Mouse (Mus musculus): ENCODE data around the gene Nell1. TPM values are rescaled to one million over a fixed set of nuclear protein-coding genes. Genes with fewer than 3 reads are reported as not detected.

The Nell1 gene
- total RNA-seq, 2 experiments from 2014 or later = 0.09 to 0.38 TPM

GRCm38 (mm10) chr7:50050144-50050543, 75.5 kb downstream of the Nell1 start:
- DNase-seq = no peak

- no peak for DNase-seq
These were observed 79.0 kb downstream of the Nell1 start for GRCm38 (mm10) chr7:50053704-50054103.

GRCm38 (mm10) chr7:50094461-50094860, 119.8 kb downstream of the Nell1 start:
- no peak for DNase-seq

GRCm38 (mm10) chr7:50105612-50106321, 131.1 kb downstream of the Nell1 start:
- DNase-seq = no peak

- DNase-seq = no peak
These were observed 132.6 kb downstream of the Nell1 start for GRCm38 (mm10) chr7:50107261-50107660.

GRCm38 (mm10) chr7:50118348-50118747, 143.7 kb downstream of the Nell1 start:
- DNase-seq = no peak

GRCm38 (mm10) chr7:50137706-50138105, 163.0 kb downstream of the Nell1 start:
- DNase-seq = no peak

- no peak for DNase-seq
These were observed 174.7 kb downstream of the Nell1 start for GRCm38 (mm10) chr7:50149326-50149725.

GRCm38 (mm10) chr7:50150838-50151237, 176.2 kb downstream of the Nell1 start:
- DNase-seq = no peak

GRCm38 (mm10) chr7:50153618-50154017, 179.0 kb downstream of the Nell1 start:
- no peak for DNase-seq

- no peak for DNase-seq
These were observed 187.9 kb downstream of the Nell1 start for GRCm38 (mm10) chr7:50162602-50163001.

- DNase-seq = no peak
These were observed 194.1 kb downstream of the Nell1 start for GRCm38 (mm10) chr7:50168778-50169177.

GRCm38 (mm10) chr7:50186306-50186705, 211.6 kb downstream of the Nell1 start:
- DNase-seq = no peak

- no peak for DNase-seq
These were observed 219.3 kb downstream of the Nell1 start for GRCm38 (mm10) chr7:50193955-50194354.

- DNase-seq = no peak
These were observed 220.5 kb downstream of the Nell1 start for GRCm38 (mm10) chr7:50195080-50195611.

GRCm38 (mm10) chr7:50205268-50205667, 230.6 kb downstream of the Nell1 start:
- no peak for DNase-seq

- DNase-seq = no peak
These were observed 236.1 kb downstream of the Nell1 start for GRCm38 (mm10) chr7:50210678-50211251.

- DNase-seq = no peak
These were observed 247.2 kb downstream of the Nell1 start for GRCm38 (mm10) chr7:50221849-50222248.

GRCm38 (mm10) chr7:50226621-50227020, 252.0 kb downstream of the Nell1 start:
- DNase-seq = no peak

GRCm38 (mm10) chr7:50228273-50228672, 253.6 kb downstream of the Nell1 start:
- DNase-seq = no peak

- no peak for DNase-seq
These were observed 266.5 kb downstream of the Nell1 start for GRCm38 (mm10) chr7:50241213-50241612.

- DNase-seq = no peak
These were observed 267.1 kb downstream of the Nell1 start for GRCm38 (mm10) chr7:50241634-50242273.

GRCm38 (mm10) chr7:50253166-50253565, 278.5 kb downstream of the Nell1 start:
- no peak for DNase-seq

Measured in gastrocnemius, postnatal 10 days (tissue).